Mouse (Mus musculus): ENCODE measurements at regions not wholly inside any gene's neighbourhood (a gene's known extent, or its start where the extent isn't known, plus 50 kb on each side); places are given as distances from the start of the nearest gene placed in this dataset.

- ATAC-seq (ENCODE audit: insufficient read depth, low FRiP score, low TSS enrichment): no peak
- peaks cover 6% of the 10 kb centered on the region; the same call in 1 of the 2 replicates for H3K4me1 ChIP-seq (ENCODE audit: control insufficient read depth, insufficient read depth, low read length)
- no peak overlapping the region for H3K9ac ChIP-seq (ENCODE audit: low read length)
- DNase-seq (ENCODE audit: low spot score): no peak
- H3K36me3 ChIP-seq (ENCODE audit: control insufficient read depth, insufficient read depth, low read length): no peaks in the 10 kb centered on the region
- H3K9me3 ChIP-seq (ENCODE audit: control insufficient read depth, low read length): no peaks in the 10 kb centered on the region
- no peaks in the 10 kb centered on the region for H3K27me3 ChIP-seq (ENCODE audit: control insufficient read depth, insufficient read depth, low read length)
- 62% methylated on average over 8 of the region's 8 CpGs for WGBS
- no peak overlapping the region for H3K27ac ChIP-seq (ENCODE audit: low read depth, low read length)
- H3K4me3 ChIP-seq (ENCODE audit: low read depth, low read length): no peak overlapping the region
- H3K4me2 ChIP-seq (ENCODE audit: low read depth): no peak overlapping the region
Measured at GRCm38 (mm10) chr17:45889451-45889850, 142.7 kb downstream of the Vegfa start.

- H3K4me2 ChIP-seq (ENCODE audit: low read depth): no peak overlapping the region
- no peak for ATAC-seq (ENCODE audit: insufficient read depth, low FRiP score, low TSS enrichment)
- no peak overlapping the region for H3K27ac ChIP-seq (ENCODE audit: low read depth, low read length)
- H3K9ac ChIP-seq (ENCODE audit: low read length): no peak overlapping the region
- no peaks in the 10 kb centered on the region for H3K36me3 ChIP-seq (ENCODE audit: control insufficient read depth, insufficient read depth, low read length)
- H3K4me3 ChIP-seq (ENCODE audit: low read depth, low read length): no peak overlapping the region
- H3K27me3 ChIP-seq (ENCODE audit: control insufficient read depth, insufficient read depth, low read length): no peaks in the 10 kb centered on the region
- peaks cover 6% of the 10 kb centered on the region; the same call in 1 of the 2 replicates for H3K4me1 ChIP-seq (ENCODE audit: control insufficient read depth, insufficient read depth, low read length)
- H3K9me3 ChIP-seq (ENCODE audit: control insufficient read depth, low read length): no peaks in the 10 kb centered on the region
- 63% methylated on average over 7 of the region's 7 CpGs for WGBS
- DNase-seq (ENCODE audit: low spot score): no peak
Measured at GRCm38 (mm10) chr17:45889051-45889450, 143.1 kb downstream of the Vegfa start.

- DNase-seq (ENCODE audit: low spot score) (peak; percentile 59), ATAC-seq (ENCODE audit: insufficient read depth, low FRiP score, low TSS enrichment) (no peak)
- Histone ChIP-seq H3K9ac (ENCODE audit: low read length) (peak overlapping the region; percentile 32), H3K27me3 (ENCODE audit: control insufficient read depth, insufficient read depth, low read length) (no peaks in the 10 kb centered on the region), H3K4me3 (ENCODE audit: low read depth, low read length) (no peak overlapping the region), H3K9me3 (ENCODE audit: control insufficient read depth, low read length) (no peaks in the 10 kb centered on the region), H3K4me2 (ENCODE audit: low read depth) (no peak overlapping the region), H3K4me1 (ENCODE audit: control insufficient read depth, insufficient read depth, low read length) (peaks cover 6% of the 10 kb centered on the region; the same call in 1 of the 2 replicates), H3K36me3 (ENCODE audit: control insufficient read depth, insufficient read depth, low read length) (no peaks in the 10 kb centered on the region), H3K27ac (ENCODE audit: low read depth, low read length) (no peak overlapping the region; the same call in 1 of the 2 replicates)
- 4% methylated on average over 17 of the region's 17 CpGs for WGBS
Measured at GRCm38 (mm10) chr17:45886420-45887049, 145.6 kb downstream of the Vegfa start.

- Histone ChIP-seq H3K27ac (ENCODE audit: low read depth, low read length) (no peak overlapping the region), H3K4me1 (ENCODE audit: control insufficient read depth, insufficient read depth, low read length) (peaks cover 6% of the 10 kb centered on the region; the same call in 1 of the 2 replicates), H3K36me3 (ENCODE audit: control insufficient read depth, insufficient read depth, low read length) (no peaks in the 10 kb centered on the region), H3K4me3 (ENCODE audit: low read depth, low read length) (no peak overlapping the region), H3K4me2 (ENCODE audit: low read depth) (no peak overlapping the region), H3K9ac (ENCODE audit: low read length) (no peak overlapping the region; the same call in 1 of the 2 replicates), H3K9me3 (ENCODE audit: control insufficient read depth, low read length) (no peaks in the 10 kb centered on the region), H3K27me3 (ENCODE audit: control insufficient read depth, insufficient read depth, low read length) (no peaks in the 10 kb centered on the region)
- DNase-seq (ENCODE audit: low spot score) (no peak), ATAC-seq (ENCODE audit: insufficient read depth, low FRiP score, low TSS enrichment) (no peak)
- WGBS: 48% methylated on average over 24 of the region's 24 CpGs
Measured at GRCm38 (mm10) chr17:45885461-45886336, 146.5 kb downstream of the Vegfa start.

- ATAC-seq (ENCODE audit: insufficient read depth, low FRiP score, low TSS enrichment): no peak
- WGBS: 74% methylated on average over 9 of the region's 9 CpGs
- H3K4me3 ChIP-seq (ENCODE audit: low read depth, low read length): no peak overlapping the region
- H3K9ac ChIP-seq (ENCODE audit: low read length): no peak overlapping the region
- H3K27ac ChIP-seq (ENCODE audit: low read depth, low read length): no peak overlapping the region
- no peaks in the 10 kb centered on the region for H3K27me3 ChIP-seq (ENCODE audit: control insufficient read depth, insufficient read depth, low read length)
- H3K4me2 ChIP-seq (ENCODE audit: low read depth): no peak overlapping the region
- H3K9me3 ChIP-seq (ENCODE audit: control insufficient read depth, low read length): no peaks in the 10 kb centered on the region
- no peaks in the 10 kb centered on the region for H3K36me3 ChIP-seq (ENCODE audit: control insufficient read depth, insufficient read depth, low read length)
- no peak for DNase-seq (ENCODE audit: low spot score)
- peaks cover 6% of the 10 kb centered on the region; the same call in 1 of the 2 replicates for H3K4me1 ChIP-seq (ENCODE audit: control insufficient read depth, insufficient read depth, low read length)
Measured at GRCm38 (mm10) chr17:45884021-45884722, 148.0 kb downstream of the Vegfa start.

- ATAC-seq (ENCODE audit: insufficient read depth, low FRiP score, low TSS enrichment): no peak
- 82% methylated on average over 3 of the region's 3 CpGs for WGBS
Measured at GRCm38 (mm10) chr17:45882682-45883081, 149.0 kb upstream of the 1600014C23Rik start.

GRCm38 (mm10) chr17:45881284-45881683 lies 147.6 kb upstream of the 1600014C23Rik start:
- H3K4me2 ChIP-seq (ENCODE audit: low read depth): no peak overlapping the region
- no peak overlapping the region for H3K27ac ChIP-seq (ENCODE audit: low read depth, low read length)
- no peaks in the 10 kb centered on the region; the same call in 1 of the 2 replicates for H3K9me3 ChIP-seq (ENCODE audit: control insufficient read depth, low read length)
- no peak for DNase-seq (ENCODE audit: low spot score)
- H3K27me3 ChIP-seq (ENCODE audit: control insufficient read depth, insufficient read depth, low read length): no peaks in the 10 kb centered on the region
- H3K36me3 ChIP-seq (ENCODE audit: control insufficient read depth, insufficient read depth, low read length): no peaks in the 10 kb centered on the region
- H3K9ac ChIP-seq (ENCODE audit: low read length): no peak overlapping the region
- WGBS: 89% methylated on average over 9 of the region's 9 CpGs
- H3K4me1 ChIP-seq (ENCODE audit: control insufficient read depth, insufficient read depth, low read length): peaks cover 3% of the 10 kb centered on the region; the same call in 1 of the 2 replicates
- H3K4me3 ChIP-seq (ENCODE audit: low read depth, low read length): no peak overlapping the region
- no peak for ATAC-seq (ENCODE audit: insufficient read depth, low FRiP score, low TSS enrichment)

More at GRCm38 (mm10) chr17:45882682-45883081, 149.0 kb upstream of the 1600014C23Rik start:
- Histone ChIP-seq H3K4me3 (ENCODE audit: low read depth, low read length) (no peak overlapping the region), H3K27me3 (ENCODE audit: control insufficient read depth, insufficient read depth, low read length) (no peaks in the 10 kb centered on the region), H3K9me3 (ENCODE audit: control insufficient read depth, low read length) (no peaks in the 10 kb centered on the region; the same call in 1 of the 2 replicates), H3K4me2 (ENCODE audit: low read depth) (no peak overlapping the region), H3K27ac (ENCODE audit: low read depth, low read length) (no peak overlapping the region), H3K9ac (ENCODE audit: low read length) (no peak overlapping the region), H3K4me1 (ENCODE audit: control insufficient read depth, insufficient read depth, low read length) (peaks cover 6% of the 10 kb centered on the region; the same call in 1 of the 2 replicates), H3K36me3 (ENCODE audit: control insufficient read depth, insufficient read depth, low read length) (no peaks in the 10 kb centered on the region)
- no peak for DNase-seq (ENCODE audit: low spot score)

- DNase-seq (ENCODE audit: low spot score) (no peak), ATAC-seq (ENCODE audit: insufficient read depth, low FRiP score, low TSS enrichment) (no peak)
- no peak overlapping the region for H3K9ac ChIP-seq (ENCODE audit: low read length)
- H3K4me3 ChIP-seq (ENCODE audit: low read depth, low read length): no peak overlapping the region
- H3K27me3 ChIP-seq (ENCODE audit: control insufficient read depth, insufficient read depth, low read length): no peaks in the 10 kb centered on the region
- H3K36me3 ChIP-seq (ENCODE audit: control insufficient read depth, insufficient read depth, low read length): no peaks in the 10 kb centered on the region
- H3K4me1 ChIP-seq (ENCODE audit: control insufficient read depth, insufficient read depth, low read length): no peaks in the 10 kb centered on the region
- no peak overlapping the region for H3K4me2 ChIP-seq (ENCODE audit: low read depth)
- WGBS: 89% methylated on average over 6 of the region's 6 CpGs
- H3K27ac ChIP-seq (ENCODE audit: low read depth, low read length): no peak overlapping the region
- no peaks in the 10 kb centered on the region; the same call in 1 of the 2 replicates for H3K9me3 ChIP-seq (ENCODE audit: control insufficient read depth, low read length)
Measured at GRCm38 (mm10) chr17:45880761-45881160, 147.1 kb upstream of the 1600014C23Rik start.
